Mouse (Mus musculus): ENCODE measurements at regions not wholly inside any gene's neighbourhood (a gene's known extent, or its start where the extent isn't known, plus 50 kb on each side); places are given as distances from the start of the nearest gene placed in this dataset.

DNA sequence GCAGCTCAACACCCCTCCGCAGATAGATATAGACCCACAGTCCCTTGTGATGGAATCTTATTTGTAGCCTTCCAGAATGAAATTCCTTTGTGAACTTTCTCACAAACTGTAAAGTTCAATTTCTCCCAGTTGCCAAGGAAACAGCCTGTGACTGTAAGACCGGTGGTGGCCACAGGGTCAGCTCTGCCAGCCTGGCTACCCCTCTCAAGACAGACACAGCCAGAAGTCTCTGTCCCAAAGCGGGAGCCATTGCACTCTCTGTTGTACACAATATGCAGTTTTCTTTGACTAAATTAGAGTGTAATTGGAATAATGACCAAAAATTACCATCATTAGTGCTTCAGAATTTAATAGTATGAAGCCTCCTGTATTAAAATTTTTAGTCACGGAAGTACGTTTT lies 568.8 kb downstream of the 1190002N15Rik start:
- no peak for DNase-seq (ENCODE audit: low read depth)

DNA sequence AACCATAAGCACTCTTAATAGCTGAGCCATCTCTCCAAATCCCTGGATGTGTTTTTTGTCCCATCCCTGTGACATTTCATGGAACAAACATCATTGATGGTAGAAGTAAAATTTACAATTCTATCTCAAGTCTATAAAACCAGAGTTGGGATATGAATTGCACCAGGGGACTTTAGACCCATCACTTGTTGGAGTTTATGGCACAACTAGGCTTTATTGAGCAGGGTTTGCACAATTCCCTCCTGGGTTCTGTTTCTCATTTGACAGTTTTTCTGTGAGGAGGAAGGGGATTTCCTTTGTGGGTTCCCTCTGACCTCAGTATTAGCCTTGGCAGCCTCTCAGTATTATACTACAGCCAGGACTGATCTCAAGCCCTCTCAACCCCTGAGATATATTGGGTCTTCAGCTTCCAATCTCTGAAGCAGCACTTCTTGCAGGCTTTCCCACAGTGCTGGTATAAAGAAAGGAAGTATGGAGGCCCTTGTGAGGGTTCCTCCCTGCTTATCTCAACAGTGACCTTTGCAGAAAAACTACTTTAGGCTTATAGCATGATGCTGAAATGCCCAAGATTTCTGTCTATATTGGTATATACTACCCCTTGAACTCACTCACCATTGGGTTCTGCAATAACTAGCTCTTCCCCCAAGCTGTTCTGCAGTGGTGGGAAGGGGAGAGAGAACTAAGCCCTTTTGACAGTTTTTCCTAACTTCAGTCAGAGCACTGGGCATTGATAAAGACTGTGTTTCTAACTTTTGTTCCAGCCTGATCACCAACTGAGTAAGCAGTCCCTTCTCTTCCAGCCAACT lies 582.4 kb downstream of the 1190002N15Rik start:
- peak; percentile 10 for DNase-seq (ENCODE audit: low read depth)

DNA sequence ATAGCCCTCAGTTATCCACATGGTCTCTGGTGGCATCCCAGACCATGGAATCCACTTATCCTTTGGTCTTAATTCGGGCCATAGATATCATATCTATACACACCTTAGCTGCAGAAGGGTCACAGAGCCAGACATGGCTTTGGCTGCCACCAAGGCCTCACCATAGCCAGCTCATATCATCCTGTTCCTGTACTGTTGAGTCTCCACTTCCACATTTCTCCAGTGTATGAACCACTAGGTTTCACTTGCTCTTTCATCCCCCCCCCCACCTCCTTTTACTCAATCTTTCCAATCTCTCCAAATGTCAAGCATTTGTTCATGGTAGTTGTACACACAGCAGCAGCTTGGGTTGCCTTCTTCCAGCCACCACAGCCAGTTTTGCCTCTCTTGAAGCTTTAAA lies 589.2 kb downstream of the 1190002N15Rik start:
- no peak for DNase-seq (ENCODE audit: low read depth)

GRCm38 (mm10) chr9:93947053-93947452 lies 590.8 kb downstream of the 1190002N15Rik start:
- DNase-seq (ENCODE audit: low read depth): no peak

DNA sequence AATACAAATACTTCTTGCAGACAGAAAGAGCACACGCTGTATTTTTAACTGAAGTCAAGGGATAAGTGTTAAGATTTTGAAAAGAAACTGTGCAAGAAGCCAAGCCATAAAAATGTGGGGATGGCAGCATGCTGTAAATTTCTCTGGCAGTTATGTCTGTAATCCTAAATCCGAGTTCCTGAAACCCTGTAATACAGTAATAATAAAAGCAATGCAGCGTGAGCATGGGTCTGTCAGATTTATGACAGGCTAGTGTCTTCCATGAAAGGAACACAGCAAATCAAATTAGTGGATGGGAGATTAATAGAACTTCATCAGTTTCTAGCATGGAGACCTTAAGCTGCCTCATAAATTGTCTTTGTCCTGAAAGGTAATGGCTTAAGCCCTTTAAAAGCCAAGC lies 597.7 kb downstream of the 1190002N15Rik start:
- DNase-seq (ENCODE audit: low read depth): no peak

GRCm38 (mm10) chr9:93930684-93931083 lies 607.2 kb downstream of the 1190002N15Rik start:
- DNase-seq (ENCODE audit: low read depth): no peak

- DNase-seq (ENCODE audit: low read depth): no peak
Measured at GRCm38 (mm10) chr9:93889256-93889655, 648.6 kb downstream of the 1190002N15Rik start.

DNA sequence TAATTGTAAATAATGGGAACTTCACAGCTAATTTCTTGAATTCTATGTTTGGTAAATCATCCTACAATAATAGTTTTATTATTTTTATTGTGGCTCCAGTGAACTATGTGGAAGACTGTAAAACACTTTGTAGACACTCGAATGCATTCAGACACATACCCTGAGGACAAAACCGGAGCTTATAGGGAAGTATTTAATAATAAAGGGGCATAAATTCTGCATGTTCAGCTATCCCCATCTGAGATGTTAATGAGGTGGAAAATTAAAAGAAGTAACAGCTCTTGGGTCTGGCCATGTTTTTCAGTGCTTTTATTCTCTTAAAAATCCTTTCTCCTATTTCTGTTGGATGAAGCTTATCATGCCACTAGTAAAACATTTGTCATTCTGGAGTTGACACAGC lies 657.8 kb downstream of the 1190002N15Rik start:
- DNase-seq (ENCODE audit: low read depth): no peak

- DNase-seq (ENCODE audit: low read depth): no peak
Measured at GRCm38 (mm10) chr9:93879572-93879971, 658.3 kb downstream of the 1190002N15Rik start.

DNA sequence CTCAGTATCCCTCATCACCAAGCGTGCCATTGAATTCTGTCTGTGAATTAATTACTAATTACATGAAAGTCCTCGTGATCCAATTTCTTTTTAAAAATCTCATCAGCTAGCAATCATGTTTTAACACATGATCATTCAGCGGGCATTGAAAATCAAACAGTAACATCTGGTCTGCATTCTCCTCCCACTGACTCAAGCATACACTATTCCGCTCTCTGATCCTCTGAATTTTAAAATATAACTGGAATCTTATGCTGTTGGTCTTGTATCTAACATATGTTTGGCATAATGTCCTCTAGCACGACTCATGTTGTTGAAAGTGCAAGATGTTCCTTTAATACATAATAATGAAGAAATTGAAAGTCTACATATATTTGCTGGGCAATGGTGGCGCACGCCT lies 667.1 kb downstream of the 1190002N15Rik start:
- DNase-seq (ENCODE audit: low read depth): no peak

DNA sequence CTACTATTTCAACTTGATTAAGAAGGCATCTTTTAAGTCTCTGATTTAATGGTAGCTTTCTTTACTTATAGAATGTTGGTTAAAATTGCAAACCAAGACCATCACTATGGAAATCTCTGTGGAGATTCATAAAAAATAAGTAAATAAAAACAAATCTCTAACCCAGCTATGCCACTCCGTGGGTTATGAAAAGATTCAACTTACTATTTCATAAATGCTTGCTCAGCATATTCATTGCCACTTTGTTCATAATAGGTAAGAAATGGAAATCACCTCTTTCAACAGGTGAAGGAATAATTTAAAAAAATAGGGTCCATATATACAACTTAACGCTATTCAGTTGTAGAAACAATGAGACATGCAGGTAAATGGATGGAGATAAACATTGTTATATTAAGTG lies 679.9 kb downstream of the 1190002N15Rik start:
- DNase-seq (ENCODE audit: low read depth): no peak

- no peak for DNase-seq (ENCODE audit: low read depth)
Measured at GRCm38 (mm10) chr9:93846411-93846810, 691.5 kb downstream of the 1190002N15Rik start.

DNA sequence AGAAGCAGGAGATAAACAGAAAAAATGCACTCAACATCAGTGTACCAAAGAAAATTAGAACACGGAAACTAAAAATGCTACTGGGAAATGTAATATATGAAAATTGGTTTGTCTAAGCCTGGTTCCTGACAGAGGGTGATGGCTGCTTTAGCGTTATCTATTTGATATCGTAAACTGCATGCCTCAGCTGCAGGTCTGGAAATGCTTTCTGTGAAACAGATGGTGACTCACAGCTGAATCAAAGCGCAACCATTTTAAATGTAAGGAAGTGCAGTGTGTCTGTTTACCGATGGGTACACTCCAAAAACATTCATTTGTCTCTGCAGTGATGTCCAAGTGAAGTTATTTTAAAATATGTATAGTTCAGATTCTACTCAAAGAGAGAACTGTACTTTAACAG lies 694.0 kb downstream of the 1190002N15Rik start:
- no peak for DNase-seq (ENCODE audit: low read depth)
